Mouse (Mus musculus): ENCODE results near the gene Gm11487. TPM values are rescaled to one million over a fixed set of nuclear protein-coding genes. Genes with fewer than 3 reads are reported as not detected.
A peak's percentile ranks its signal among the peaks of the same experiment; 100 is the strongest.
"Not testable (repeated sequence)": the region's sequence is repeated elsewhere in the genome, so short reads cannot be mapped to it uniquely, and the experiment has no call there.

Gene Gm11487
- not detected in 2 replicates for polyA plus RNA-seq (2015; fragmentation: Nextera tagmentation; extraction: Ambion mirVana)

DNA sequence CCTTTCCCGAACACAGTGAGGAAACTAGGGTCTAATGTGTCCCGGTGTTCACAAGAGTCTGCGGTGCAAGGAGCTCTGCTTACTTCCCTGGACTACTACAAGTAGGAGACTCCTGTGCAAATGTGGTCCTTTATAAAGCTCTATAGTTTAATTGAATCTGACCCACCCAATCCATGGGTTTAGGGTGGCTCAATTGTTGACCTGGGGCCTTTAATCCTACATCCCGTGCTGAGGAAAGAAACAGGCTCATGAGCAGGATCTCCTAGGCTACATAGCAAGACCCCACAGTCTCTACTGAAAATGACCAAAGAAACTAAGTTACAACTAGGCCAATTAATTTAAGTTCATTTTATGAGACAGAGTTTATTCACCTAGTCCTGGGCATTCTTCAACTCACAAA, at the start of gene Gm11487:
TSS of gene Gm11487 (minus strand) at position 101 of the 400 bp plus-strand sequence.
- H3K27me3 ChIP-seq (replicated peaks); H3K27ac ChIP-seq; H3K9ac ChIP-seq; H3K4me3 ChIP-seq; H3K4me2 ChIP-seq; H3K9me3 ChIP-seq; ATAC-seq (replicated peaks); H3K36me3 ChIP-seq (replicated peaks); H3K4me1 ChIP-seq: not testable (repeated sequence)
- 87% methylated on average over 4 of the region's 4 CpGs for WGBS

- 55% methylated on average over 7 of the region's 7 CpGs for WGBS
- Histone ChIP-seq H3K36me3 (replicated peaks) (no peaks in the 10 kb centered on the region), H3K4me1 (no peaks in the 10 kb centered on the region), H3K4me2 (no peak overlapping the region), H3K9me3 (no peaks in the 10 kb centered on the region), H3K9ac (no peak overlapping the region), H3K4me3 (no peak overlapping the region), H3K27ac (no peak overlapping the region), H3K27me3 (replicated peaks) (no peaks in the 10 kb centered on the region)
- 0 out of 2 replicates have a peak, but pooled peaks have one; percentile 37 for ATAC-seq (replicated peaks)
These were observed 39.8 kb upstream of the Gm11487 start for GRCm38 (mm10) chr4:73444715-73445114.

GRCm38 (mm10) chr4:73442568-73442967, 37.7 kb upstream of the Gm11487 start:
- Histone ChIP-seq H3K27ac (no peak overlapping the region), H3K9me3 (no peaks in the 10 kb centered on the region), H3K27me3 (replicated peaks) (no peaks in the 10 kb centered on the region), H3K4me2 (no peak overlapping the region), H3K4me1 (no peaks in the 10 kb centered on the region), H3K36me3 (replicated peaks) (no peaks in the 10 kb centered on the region), H3K9ac (no peak overlapping the region), H3K4me3 (no peak overlapping the region)
- ATAC-seq (replicated peaks) = no peak
- WGBS = 33% methylated on average over 1 of the region's 1 CpGs

- 83% methylated on average over 3 of the region's 3 CpGs for WGBS
- H3K36me3 ChIP-seq (replicated peaks) = no peaks in the 10 kb centered on the region
- ATAC-seq (replicated peaks) = no peak
These were observed 21.0 kb upstream of the Gm11487 start for GRCm38 (mm10) chr4:73425903-73426302.

GRCm38 (mm10) chr4:73423049-73423448, 18.2 kb upstream of the Gm11487 start:
- Histone ChIP-seq H3K4me1 (no peaks in the 10 kb centered on the region), H3K4me2 (no peak overlapping the region), H3K9me3 (no peaks in the 10 kb centered on the region), H3K36me3 (replicated peaks) (no peaks in the 10 kb centered on the region), H3K4me3 (no peak overlapping the region), H3K9ac (no peak overlapping the region), H3K27me3 (replicated peaks) (no peaks in the 10 kb centered on the region), H3K27ac (no peak overlapping the region)
- WGBS = 96% methylated on average over 12 of the region's 12 CpGs
- ATAC-seq (replicated peaks) = no peak

More at GRCm38 (mm10) chr4:73425903-73426302, 21.0 kb upstream of the Gm11487 start:
- Histone ChIP-seq H3K9ac (no peak overlapping the region), H3K27ac (no peak overlapping the region), H3K4me3 (no peak overlapping the region), H3K27me3 (replicated peaks) (no peaks in the 10 kb centered on the region), H3K9me3 (no peaks in the 10 kb centered on the region), H3K4me2 (no peak overlapping the region), H3K4me1 (no peaks in the 10 kb centered on the region)

DNA sequence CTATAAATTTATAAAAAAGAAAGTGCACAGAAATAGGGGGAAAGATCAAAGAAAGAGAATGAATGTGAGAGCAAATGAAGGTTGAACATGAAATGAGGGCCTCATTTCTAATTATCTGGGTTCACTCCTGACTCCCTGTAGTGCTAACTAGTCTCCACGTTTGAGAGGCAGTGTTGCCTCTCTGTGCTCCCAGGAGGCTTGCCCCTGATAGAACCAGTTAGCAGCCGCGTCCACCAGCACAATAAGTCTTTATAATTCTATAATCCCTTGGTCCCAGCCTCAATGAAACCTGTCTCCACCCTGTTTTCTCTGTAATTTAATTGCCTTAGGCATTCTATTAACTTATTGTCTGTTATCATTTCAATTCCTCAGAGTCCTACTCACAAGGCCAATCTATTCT, 38.3 kb downstream of the Gm11487 start:
- Histone ChIP-seq H3K36me3 (replicated peaks) (no peaks in the 10 kb centered on the region), H3K4me1 (no peaks in the 10 kb centered on the region), H3K27ac (no peak overlapping the region), H3K4me3 (no peak overlapping the region), H3K9me3 (no peaks in the 10 kb centered on the region), H3K4me2 (no peak overlapping the region), H3K27me3 (replicated peaks) (no peaks in the 10 kb centered on the region), H3K9ac (no peak overlapping the region)
- 0 out of 2 replicates have a peak, but pooled peaks have one; percentile 50 for ATAC-seq (replicated peaks)
- WGBS = 8% methylated on average over 3 of the region's 3 CpGs

Other genes with a start within 250 kb of the Gm11487 start
- gene Gm11238, start 202.8 kb upstream of the Gm11487 start, polyA plus RNA-seq (2015; fragmentation: Nextera tagmentation; extraction: Ambion mirVana) = not detected in 2 replicates
- not detected in 2 replicates for gene Gm11237, start 217.9 kb upstream of the Gm11487 start, polyA plus RNA-seq (2015; fragmentation: Nextera tagmentation; extraction: Ambion mirVana)
- not detected in 2 replicates for gene Gm11236, start 233.0 kb upstream of the Gm11487 start, polyA plus RNA-seq (2015; fragmentation: Nextera tagmentation; extraction: Ambion mirVana)

Data from midbrain, embryonic 15.5 days (tissue).